Mouse (Mus musculus) MN1 (cell line): Measurements from ENCODE around the gene Jarid2.
A peak's percentile ranks its signal among the peaks of the same experiment; 100 is the strongest.
"Not testable (repeated sequence)": the region's sequence is repeated elsewhere in the genome, so short reads cannot be mapped to it uniquely, and the experiment has no call there.

Experiments used
- DNase-seq: peaks from one replicate; pipeline ENCODE4 v3.0.0-alpha.2; 2016; ENCODE audit warnings: low spot score

Gene Jarid2

DNA sequence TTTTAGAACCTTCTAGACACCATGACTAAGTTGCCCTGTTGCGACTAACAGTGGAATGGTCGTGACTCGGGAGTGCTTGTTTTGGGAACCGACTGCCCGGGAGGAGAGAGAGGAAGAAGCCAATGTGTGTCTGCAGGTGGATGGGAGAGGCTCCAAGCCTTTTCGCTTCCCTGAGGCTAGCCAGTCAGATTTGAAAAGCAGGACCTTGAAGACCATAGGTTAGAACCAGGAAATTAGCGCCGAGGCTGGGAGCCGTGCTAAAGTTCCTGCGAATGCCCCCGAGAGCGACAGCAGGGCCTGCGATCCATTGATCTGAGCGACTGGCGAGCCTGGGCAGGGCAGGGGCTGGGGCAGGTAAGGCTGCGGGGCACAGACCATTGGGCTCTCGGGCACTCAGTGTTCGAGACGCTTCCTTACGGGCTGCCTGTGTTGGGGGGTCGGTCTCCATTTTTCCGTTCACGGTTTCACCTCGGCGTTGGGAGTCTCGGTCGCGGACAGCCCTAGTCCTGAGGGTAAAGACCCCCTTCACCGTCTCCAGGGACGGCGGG is at the start of gene Jarid2:
Gene Jarid2 (plus strand): TSS at position 51 of the 548 bp plus-strand sequence.
- DNase-seq: peak; percentile 13

DNA sequence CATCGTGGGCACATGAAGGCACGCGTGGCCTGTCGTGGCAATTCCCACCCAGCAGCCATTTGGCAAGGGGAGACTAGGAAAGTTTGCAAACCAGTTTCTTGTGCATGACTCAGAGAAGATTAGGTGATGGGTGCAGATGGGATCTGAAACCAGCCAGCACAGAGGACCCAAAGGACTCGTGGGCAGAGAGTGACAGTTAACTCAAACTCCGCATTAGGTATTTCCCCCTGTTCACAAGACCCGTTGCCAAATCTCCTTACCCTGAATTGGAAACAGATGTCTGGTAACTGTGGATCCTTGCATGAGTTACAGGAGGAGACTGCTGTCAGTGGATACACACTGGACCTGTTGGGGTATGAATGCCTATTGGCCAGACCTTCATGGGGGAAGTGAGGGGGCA is 48.2 kb upstream of the Jarid2 start:
- no peak for DNase-seq

DNA sequence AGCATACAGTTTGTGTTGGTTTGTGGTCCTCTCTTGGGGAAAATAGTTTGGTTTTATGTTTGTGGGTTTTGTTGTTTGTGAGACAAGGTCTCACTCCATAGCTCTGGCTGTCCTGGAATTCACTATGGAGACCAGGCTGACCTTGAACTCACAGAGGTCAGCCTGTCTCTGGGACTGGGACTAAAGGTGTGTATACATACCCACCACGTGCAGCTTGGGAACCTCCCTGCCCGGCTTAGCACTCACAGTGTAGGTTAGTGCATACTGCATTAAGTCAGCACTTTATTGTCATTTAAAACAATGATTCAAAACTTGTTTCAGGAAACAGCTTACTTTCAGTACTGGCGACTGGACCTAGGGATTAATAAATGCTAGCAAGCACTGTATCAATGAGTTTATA is 41.1 kb upstream of the Jarid2 start:
- DNase-seq: no peak

DNA sequence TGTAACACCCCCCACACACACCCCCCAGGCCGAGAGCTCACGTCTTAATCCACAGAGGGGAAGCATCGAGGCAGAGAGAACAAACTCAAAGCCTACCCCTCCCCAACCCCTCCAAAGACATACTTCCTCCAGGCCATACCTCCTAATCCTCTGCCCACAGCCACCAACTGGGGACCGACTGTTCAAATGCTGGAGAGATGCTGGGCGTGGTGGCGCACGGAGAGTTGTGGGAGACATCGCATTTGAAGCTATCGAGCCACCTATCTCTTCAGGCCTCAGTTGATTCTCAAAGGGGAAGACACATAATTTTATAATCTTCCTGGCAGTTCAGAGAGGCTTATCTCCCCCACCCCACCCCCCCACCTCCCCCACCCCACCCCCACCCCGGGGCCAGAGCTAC is 31.6 kb upstream of the Jarid2 start:
- DNase-seq: no peak

DNA sequence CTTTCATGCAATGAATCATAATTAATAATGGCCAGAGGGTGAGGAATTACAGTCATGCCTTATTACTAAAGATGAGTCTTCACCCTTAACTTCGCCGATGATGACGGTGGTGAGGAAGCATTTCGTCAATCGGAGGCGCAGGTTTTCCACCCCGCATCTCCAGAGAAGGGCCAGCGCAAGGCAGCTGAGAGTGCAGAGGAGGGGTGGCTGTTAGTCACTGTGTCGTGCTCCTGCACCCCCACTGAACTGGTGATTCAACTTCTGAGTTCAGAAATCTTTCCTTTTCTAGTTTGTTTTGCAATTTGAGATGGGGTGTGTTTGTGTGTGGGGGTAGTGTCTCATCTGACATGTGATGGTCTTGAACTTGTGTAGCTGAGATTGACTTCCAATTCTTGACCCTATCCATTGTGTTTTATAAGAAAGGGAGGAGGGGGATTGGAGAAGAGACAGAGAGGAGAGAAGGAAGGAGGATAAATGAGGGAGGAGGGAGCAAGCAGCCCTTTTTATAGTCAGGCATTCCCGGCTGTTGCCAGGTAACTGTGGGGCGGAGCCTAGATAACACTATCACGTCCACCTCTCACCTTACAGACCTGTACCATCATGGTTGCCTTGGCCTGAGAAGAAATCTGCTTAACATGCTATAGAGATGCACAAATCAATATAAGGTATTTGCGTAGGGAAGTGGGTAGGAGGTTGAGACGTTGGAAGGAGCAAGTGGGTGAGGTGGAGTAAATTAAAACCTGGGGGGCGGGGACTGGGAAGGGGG is 25.1 kb upstream of the Jarid2 start:
- no peak for DNase-seq

DNA sequence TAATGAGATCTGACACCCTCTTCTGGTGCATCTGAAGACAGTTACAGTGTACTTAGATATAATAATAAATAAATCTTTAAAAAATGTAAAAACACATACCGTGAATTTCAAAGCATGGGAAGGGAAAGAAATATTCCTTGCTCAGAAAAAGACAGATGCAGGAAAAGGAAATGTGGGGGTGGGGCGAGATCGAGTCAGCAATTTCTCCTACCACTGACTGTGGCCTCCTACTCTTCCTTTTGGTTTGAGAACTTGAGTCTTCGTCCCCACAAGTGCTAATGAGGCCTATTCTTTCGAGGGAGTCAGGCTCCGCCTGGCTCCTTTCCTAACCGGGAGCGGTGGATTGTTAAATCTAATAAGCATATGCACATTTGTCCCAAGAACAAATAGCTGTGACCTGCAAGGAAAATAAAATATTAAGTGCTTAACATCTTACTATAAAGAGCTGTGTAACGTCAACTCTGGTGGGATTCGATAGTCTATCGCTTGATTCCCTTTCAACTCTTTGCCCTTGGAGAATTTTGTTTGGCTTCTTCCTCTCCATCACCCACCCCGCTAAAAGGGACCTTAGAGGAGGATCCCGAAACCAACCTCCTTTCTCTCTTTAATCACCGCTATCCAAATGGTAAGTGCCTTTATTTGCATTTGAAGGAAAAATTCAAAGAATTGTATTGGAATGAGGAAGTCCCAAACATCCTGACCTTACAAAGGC is 24.1 kb upstream of the Jarid2 start:
- DNase-seq: no peak

DNA sequence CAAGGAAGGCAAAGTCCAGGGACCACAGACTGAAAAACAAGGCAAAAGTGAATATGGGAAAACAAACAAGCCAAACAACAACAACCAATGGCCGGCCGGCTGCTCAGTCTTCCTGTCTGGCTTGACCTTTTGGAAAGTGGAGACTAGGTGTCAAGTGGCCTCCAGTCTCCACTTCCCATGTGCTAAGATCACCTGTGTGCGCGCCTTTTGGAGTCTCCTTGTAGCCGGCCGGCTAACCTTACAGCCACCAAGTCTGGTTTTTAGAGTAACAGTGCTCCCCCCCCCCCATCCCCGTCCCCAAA is 23.6 kb upstream of the Jarid2 start:
- DNase-seq: no peak

DNA sequence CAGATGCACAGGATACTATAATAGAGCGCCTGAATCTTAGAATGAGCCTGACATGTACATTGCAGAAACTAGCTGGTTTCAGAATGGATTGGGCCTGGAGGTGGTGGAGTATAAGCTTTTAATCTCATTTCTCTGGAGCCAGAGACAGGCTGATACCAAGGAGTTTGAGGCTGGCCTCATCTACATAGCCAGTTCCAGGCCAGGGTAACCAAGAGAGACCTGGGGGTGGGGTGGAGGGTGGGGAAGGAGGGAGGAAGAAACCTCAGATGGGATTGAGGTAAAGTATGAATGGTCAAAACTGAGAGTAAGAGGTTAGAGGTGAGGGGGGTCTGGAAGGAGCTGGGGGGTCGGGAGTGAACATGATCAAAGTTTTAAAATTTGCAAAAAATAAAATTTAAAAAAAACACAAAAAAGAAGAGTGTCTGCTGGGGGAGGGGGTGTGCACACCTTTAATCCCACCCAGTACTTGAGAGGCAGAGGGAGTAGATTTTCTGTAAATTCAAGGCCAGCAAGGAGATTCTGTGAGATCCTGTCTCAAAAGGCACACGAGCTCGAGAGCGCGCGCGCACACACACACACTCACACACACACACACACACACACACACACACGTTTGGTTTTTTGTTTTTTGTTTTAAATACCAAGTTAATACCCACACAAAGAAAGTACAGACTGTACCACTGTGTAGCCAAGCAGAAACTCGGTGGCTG is 22.9 kb upstream of the Jarid2 start:
- DNase-seq: no peak

DNA sequence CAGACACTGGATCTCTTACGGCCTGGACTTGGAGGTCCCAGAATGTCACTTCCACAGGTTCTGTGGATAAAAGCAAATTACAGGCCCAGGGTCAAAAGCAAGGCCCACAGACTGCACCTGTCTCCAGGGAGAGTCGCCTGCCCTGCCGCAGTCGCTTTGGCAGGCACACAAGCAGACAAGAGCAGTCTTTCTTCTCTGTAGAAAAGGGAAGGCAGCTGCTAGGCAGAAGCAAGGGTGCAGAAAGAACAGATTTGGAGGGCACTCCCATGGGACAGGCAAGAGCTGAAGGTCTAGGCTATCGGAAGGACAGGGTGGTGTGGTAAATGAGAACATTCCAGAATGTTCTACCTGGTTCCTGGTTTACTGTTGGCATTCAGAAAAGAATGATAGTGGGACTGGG is 22.1 kb upstream of the Jarid2 start:
- DNase-seq: no peak

DNA sequence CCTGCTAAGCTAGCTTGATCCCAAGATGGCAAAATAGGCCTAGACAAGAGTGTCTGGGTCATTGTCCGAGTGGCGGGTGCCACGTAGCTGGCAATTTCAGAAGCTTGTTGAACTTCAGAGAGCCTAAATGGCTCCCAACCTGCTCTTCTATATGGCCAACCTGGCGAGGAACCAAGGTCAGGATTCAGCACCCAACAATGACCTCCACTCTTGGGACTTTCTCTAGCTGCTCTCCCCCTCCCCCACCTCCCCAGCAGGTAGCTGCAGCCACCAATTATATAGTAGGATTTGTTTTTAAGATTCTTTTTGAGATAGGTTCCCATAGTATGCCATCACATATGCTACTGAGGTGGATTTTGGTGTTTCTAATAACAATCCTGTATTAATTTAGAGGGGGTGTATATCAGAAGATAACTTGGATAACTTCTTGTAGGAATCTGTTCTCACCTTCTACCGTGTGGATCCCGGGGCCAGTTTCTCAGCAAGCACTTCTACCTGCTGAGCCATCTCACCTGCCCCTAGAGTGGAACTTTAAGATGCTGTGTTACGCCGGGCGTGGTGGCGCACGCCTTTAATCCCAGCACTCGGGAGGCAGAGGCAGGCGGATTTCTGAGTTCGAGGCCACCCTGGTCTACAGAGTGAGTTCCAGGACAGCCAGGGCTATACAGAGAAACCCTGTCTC is 20.8 kb upstream of the Jarid2 start:
- DNase-seq: no peak

DNA sequence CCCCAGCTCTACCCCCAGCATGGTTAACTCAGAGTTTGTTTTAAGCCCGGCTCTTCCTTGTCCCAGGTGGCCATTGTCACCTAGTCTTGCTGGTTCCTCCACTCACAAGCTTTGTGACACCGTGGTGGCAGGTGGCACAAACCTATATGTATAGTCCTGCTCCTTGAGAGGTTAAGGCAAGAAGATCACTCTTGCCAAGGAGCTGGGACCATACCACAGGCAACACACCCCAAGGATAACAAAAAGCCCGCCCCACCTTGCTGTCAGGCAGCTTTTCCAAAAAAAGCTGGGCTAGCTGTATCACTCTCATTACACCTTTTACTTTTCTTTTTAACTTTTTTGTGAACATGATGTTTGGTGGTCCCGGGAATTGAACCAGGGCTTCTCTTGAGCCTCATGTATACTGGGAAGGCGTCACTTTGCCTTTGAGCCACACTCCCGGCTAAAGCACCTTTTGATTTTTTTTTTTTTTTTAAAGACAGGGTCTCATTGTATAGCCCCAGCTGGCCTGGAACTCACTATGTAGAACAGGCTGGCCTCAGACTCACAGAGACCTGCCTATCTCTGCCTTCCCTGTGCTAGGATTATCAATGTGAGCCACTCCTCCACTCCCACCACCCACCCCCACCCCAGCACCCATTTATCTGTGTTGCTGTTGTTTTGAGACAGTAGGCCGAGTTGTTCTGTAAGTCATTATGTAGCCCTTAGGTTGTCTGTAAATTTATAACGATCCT is 19.4 kb upstream of the Jarid2 start:
- DNase-seq: no peak

DNA sequence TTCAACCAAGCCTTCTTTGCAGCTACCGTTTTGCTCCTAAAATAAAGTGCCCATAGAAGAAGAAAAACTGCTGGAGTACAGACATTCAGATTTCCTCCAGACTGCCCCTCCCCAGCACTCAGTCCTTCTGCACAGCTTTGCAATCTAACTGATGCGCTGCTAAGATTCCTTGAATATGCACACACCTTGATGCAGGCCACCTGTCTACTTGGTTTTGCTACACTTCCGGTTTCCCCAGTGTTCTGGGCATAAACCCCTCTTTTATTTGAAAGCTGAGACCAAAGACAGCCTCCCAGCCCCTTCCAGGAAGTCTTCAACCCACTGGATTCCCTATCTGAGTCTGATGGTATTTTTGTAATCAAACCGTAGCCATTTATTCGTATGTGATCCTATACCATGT is 18.2 kb upstream of the Jarid2 start:
- no peak for DNase-seq

DNA sequence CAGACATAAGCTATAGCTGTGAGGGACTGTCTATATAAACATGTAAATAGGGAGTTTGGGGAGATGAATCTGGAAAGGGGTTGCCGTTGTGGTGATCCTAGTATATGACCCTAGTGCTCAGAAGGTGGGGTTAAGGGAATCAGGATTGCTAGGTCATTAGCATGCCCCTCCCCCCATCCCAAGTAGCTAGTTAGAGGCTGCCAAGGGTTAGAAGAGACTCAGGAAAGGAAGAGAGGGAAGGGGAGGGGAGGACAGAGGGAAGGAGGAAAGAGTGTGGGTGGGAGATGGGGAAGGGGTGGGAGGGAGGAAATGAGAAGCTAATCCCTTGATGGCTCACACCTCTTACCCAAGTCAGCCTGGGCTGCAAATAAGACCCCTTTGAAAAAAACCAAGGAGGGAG is 17.4 kb upstream of the Jarid2 start:
- no peak for DNase-seq

DNA sequence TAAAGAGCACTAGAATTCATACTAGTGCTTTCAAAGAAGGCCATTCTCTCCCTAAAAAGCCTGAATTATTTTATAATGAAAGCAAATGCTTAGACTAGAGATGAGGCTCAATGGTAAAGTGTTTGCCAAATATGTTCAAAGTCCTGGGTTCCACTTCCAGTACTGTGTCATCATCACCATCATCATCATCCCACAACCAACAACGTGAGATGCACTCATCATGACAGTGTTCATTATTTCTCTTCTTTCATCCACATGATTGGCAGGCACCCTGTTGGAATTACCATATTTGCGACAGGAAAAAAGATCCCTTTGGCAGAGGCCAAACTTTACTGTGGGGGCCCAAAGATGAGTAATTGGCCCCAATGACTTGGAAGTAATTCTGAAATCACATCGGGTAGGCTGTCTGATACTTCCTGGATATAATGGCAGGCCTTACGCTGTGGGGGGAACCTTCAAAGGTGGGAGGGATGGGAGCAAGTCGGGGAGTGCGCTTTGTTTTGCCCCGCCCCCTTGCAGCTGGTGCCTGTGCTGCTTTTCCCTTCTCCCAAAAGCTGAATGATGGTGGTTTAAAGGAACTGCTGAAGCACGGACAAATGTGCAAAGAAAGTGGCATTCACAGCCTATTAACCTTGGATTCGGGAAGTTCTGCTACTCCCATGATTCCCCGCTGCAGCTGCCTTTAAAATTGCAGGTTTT is 13.9 kb upstream of the Jarid2 start:
- no peak for DNase-seq

DNA sequence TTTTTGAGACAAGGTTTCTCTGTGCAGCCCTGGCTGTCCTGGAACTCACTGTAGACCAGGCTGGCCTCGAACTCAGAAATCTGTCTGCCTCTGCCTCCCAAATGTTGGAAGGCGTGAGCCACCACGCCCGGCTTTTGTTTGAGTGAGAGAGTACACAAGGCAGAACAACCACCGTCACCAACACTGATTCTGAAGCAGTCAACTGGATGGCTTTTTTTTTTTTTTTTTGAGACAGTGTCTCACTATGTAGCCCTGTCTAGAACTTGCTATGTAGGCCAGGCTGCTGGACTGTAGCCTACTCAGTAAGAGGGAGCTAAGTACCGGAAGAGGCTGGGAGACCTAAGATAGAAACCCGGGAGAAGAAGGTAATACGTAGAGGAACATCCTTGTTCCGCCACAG is 11.4 kb upstream of the Jarid2 start:
- DNase-seq: no peak

DNA sequence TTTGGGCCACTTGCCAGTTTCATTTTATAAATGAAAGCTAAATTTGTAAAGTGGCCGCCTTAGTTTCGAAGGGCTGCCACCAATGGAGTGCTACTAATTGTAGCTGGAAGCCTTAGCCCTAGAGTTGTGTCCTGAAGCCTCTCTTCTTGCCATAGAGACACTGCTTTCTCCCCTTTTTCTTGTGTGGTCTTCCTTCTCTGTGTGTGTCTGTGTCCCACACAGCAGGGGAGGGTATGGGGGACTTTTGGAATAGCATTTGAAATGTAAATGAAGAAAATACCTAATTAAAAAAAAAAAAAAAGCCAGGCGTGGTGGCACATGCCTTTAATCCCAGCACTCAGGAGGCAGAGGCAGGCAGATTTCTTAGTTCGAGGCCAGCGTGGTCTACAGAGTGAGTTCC is 10.8 kb upstream of the Jarid2 start:
- DNase-seq: not testable (repeated sequence)

DNA sequence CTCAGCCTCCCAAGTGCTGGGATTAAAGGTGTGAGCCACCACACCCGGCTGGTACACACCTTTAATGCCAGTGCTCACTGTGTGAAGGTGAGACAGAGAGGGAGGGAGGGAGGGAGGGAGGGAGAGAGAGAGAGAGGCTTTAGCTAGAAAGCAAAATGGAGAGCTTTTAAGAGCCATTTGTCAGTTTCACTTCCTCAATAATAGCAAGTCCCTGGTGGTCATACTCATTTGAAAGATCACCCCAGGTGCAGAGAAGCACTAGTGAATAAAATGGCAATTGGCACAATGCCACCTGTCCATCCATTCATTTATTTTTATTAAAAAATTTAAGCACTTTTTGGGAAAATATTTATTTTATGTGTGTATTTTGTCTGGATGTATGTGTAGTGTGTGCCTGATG is 9.2 kb upstream of the Jarid2 start:
- no peak for DNase-seq

DNA sequence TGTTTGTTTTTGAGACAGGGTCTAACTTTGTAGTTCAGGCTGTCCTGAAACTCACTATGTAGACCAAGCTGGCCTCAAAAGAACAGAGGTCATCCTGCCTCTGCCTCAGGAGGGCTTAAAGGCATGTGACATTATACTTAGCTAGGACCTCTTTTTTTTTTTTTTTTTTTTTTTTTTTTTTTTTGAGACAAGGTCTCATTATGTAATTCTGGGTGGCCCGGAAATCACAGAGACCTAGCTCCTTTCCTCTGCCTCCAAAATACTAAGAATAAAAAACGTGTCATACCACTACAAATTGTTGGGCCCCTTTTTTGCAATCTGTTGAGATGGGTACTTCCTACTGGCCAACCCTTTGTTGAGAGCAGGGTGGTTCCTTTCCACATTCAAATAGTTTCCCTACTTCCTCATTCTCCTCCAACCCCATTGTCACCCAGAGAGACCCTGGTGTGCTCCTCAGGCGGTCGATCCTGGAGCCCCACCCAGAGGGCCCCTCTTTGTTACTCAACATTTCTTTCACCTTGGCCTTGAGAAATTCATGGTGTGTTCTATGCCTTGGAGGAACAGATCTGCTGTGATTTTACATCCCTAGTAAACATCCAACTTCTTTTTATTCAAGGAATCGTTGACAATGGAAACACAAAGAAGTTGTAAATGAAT is 7.3 kb upstream of the Jarid2 start:
- no peak for DNase-seq

DNA sequence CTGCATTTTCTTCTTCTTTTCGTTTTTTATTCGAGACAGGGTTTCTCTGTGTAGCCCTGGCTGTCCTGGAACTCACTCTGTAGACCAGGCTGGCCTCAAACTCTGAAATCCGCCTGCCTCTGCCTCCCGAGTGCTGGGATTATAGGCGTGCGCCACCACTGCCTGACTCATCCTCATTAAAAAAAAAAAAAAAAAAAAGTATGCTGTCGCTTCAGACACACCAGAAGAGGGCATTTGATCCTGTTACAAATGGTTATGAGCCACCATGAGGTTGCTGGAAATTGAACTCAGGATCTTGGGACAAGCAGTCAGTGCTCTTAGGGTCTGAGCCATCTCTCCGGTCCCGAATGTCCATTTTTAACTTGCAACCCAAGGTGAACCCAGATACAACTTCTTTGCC is 5.8 kb upstream of the Jarid2 start:
- not testable (repeated sequence) for DNase-seq

DNA sequence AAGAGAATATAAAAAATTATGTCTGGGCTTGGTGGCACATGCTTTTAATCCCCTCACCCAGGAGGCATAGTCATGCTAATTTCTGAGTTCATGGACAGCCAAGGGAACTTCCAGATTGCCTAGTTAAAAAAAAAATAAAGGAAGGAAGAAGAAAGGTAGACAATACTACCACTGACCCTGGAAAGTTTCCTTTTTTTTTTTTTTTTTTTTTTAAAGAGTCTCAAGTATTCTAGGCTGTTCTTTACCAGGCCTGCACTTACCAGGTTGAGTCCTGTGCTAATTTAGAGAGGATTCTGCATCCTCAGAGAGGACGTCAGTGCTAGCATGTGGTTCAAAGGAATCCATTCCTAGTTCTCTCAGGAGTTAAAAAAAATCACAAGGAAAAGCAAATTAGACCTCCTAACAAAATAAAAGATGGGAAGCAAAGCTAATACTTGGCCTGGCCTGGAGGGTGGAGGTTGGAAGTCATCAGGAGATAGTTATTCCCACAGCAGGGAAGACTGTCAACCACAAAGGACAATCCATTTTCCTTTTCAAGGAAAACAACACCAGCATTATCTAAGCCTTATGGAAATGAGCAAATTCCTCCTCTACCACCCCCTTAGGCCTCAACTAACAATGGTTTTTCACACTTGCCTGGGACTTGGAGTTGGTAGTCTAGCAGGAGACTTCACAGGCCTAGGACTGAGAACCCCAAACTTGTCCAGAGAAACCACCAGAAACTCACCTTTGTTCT is 961 bp upstream of the Jarid2 start:
- DNase-seq: no peak
